16 mouse cellular contexts compared by ENCODE assay signal in genomic region chr3:18643408-18644035, GRCm38 (mm10).
A peak's percentile ranks its signal among the peaks of the same experiment; 100 is the strongest.
DNase-seq lines count a peak whose midpoint lies in the region; ATAC-seq lines count a peak whose summit lies in the region.
"Had no signal": no experiment of that assay in that cellular context is flagged by ENCODE, and none has a peak within 500 bp of the region (broad histone marks: within the 10 kb centered on the region; RNA-seq: fewer than 3 reads in every experiment).

No protein-coding gene starts in this region.

- no peak overlapping the region for H3K4me3 ChIP-seq in heart, embryonic 12.5 days
- H3K4me3 ChIP-seq in midbrain, embryonic 11.5 days (ENCODE audit: low read depth, low read length) = no peak overlapping the region
- H3K4me3 ChIP-seq in midbrain, embryonic 15.5 days = no peak overlapping the region
- no peak overlapping the region for H3K4me3 ChIP-seq in forebrain, embryonic 11.5 days (ENCODE audit: low read depth, low read length)
- H3K4me3 ChIP-seq in intestine, embryonic 16.5 days (ENCODE audit: low read length) = no peak overlapping the region
- H3K4me3 ChIP-seq: gastrocnemius, adult 2 months; heart, embryonic 13.5 days; hindbrain, embryonic 13.5 days; liver, embryonic 12.5 days had no signal

- H3K9ac ChIP-seq in heart, embryonic 12.5 days = no peak overlapping the region
- no peak overlapping the region for H3K9ac ChIP-seq in midbrain, embryonic 11.5 days (ENCODE audit: low read length)
- H3K9ac ChIP-seq in midbrain, embryonic 15.5 days = no peak overlapping the region
- no peak overlapping the region for H3K9ac ChIP-seq in forebrain, embryonic 11.5 days (ENCODE audit: low read length)
- no peak overlapping the region for H3K9ac ChIP-seq in intestine, embryonic 16.5 days (ENCODE audit: low read depth, low read length)
- H3K9ac ChIP-seq: heart, embryonic 13.5 days; hindbrain, embryonic 13.5 days; liver, embryonic 12.5 days had no signal

- no peaks in the 10 kb centered on the region for H3K27me3 ChIP-seq in heart, embryonic 12.5 days (replicated peaks)
- H3K27me3 ChIP-seq in midbrain, embryonic 11.5 days (ENCODE audit: control insufficient read depth, insufficient read depth, low read length) = no peaks in the 10 kb centered on the region
- no peaks in the 10 kb centered on the region for H3K27me3 ChIP-seq in midbrain, embryonic 15.5 days (replicated peaks)
- no peaks in the 10 kb centered on the region for H3K27me3 ChIP-seq in forebrain, embryonic 11.5 days (ENCODE audit: control insufficient read depth, insufficient read depth, low read length)
- no peaks in the 10 kb centered on the region for H3K27me3 ChIP-seq in intestine, embryonic 16.5 days (replicated peaks; ENCODE audit: control insufficient read depth, insufficient read depth, low read length)
- H3K27me3 ChIP-seq: heart, embryonic 13.5 days; hindbrain, embryonic 13.5 days; liver, embryonic 12.5 days had no signal

- H3K4me1 ChIP-seq in heart, embryonic 12.5 days (replicated peaks) = no peaks in the 10 kb centered on the region
- no peaks in the 10 kb centered on the region for H3K4me1 ChIP-seq in midbrain, embryonic 11.5 days (ENCODE audit: control insufficient read depth, insufficient read depth, low read length)
- no peaks in the 10 kb centered on the region; the same call in 1 of the 2 replicates for H3K4me1 ChIP-seq in midbrain, embryonic 15.5 days
- no peaks in the 10 kb centered on the region for H3K4me1 ChIP-seq in forebrain, embryonic 11.5 days (replicated peaks; ENCODE audit: control insufficient read depth, insufficient read depth, low read length)
- H3K4me1 ChIP-seq in intestine, embryonic 16.5 days (ENCODE audit: control insufficient read depth, insufficient read depth, low read length) = 0 out of 2 replicates have a peak, but pooled peaks cover 2% of the 10 kb centered on the region
- H3K4me1 ChIP-seq: heart, embryonic 13.5 days; hindbrain, embryonic 13.5 days; liver, embryonic 12.5 days had no signal

- 66% methylated on average over 4 of the region's 4 CpGs for WGBS in heart, embryonic 12.5 days
- WGBS in midbrain, embryonic 11.5 days = 74% methylated on average over 4 of the region's 4 CpGs
- WGBS in midbrain, embryonic 15.5 days = 85% methylated on average over 4 of the region's 4 CpGs
- WGBS in forebrain, embryonic 11.5 days = 84% methylated on average over 4 of the region's 4 CpGs
- WGBS in intestine, embryonic 16.5 days = 60% methylated on average over 4 of the region's 4 CpGs

- DNase-seq in heart, postnatal 4 days = peak; percentile 14
- DNase-seq in midbrain, embryonic 11.5 days (ENCODE audit: low spot score, missing footprints) = peak; percentile 37
- peak; percentile 32 for DNase-seq in lung, postnatal 14 days
- peak; percentile 65 for DNase-seq in telencephalon, adult 2 months (ENCODE audit: low read depth, low spot score)
- no peak for DNase-seq in forebrain, embryonic 11.5 days (ENCODE audit: low spot score)
- DNase-seq: cerebellum, adult 8-10 months; embryo, embryonic 11 days; gastrocnemius, adult 2 months; thymus, postnatal 25 days had no signal

- H3K4me2 ChIP-seq in heart, embryonic 12.5 days = no peak overlapping the region
- no peak overlapping the region for H3K4me2 ChIP-seq in midbrain, embryonic 11.5 days
- no peak overlapping the region for H3K4me2 ChIP-seq in midbrain, embryonic 15.5 days
- H3K4me2 ChIP-seq in forebrain, embryonic 11.5 days (ENCODE audit: low read depth, low read length, severe bottlenecking) = no peak overlapping the region
- H3K4me2 ChIP-seq in intestine, embryonic 16.5 days (ENCODE audit: low read depth, low read length) = no peak overlapping the region
- H3K4me2 ChIP-seq: heart, embryonic 13.5 days; hindbrain, embryonic 13.5 days; liver, embryonic 12.5 days had no signal

- no peak overlapping the region for H3K27ac ChIP-seq in heart, embryonic 12.5 days (ENCODE audit: poor library complexity, severe bottlenecking)
- H3K27ac ChIP-seq in midbrain, embryonic 11.5 days (ENCODE audit: low read depth, low read length) = no peak overlapping the region
- H3K27ac ChIP-seq in midbrain, embryonic 15.5 days = no peak overlapping the region
- no peak overlapping the region for H3K27ac ChIP-seq in forebrain, embryonic 11.5 days (ENCODE audit: low read depth, low read length)
- no peak overlapping the region for H3K27ac ChIP-seq in intestine, embryonic 16.5 days (ENCODE audit: low read length)
- H3K27ac ChIP-seq: gastrocnemius, adult 2 months; heart, embryonic 13.5 days; hindbrain, embryonic 13.5 days; liver, embryonic 12.5 days had no signal

- no peaks in the 10 kb centered on the region for H3K36me3 ChIP-seq in heart, embryonic 12.5 days
- H3K36me3 ChIP-seq in midbrain, embryonic 11.5 days (ENCODE audit: control insufficient read depth, insufficient read depth, low read length) = no peaks in the 10 kb centered on the region
- H3K36me3 ChIP-seq in midbrain, embryonic 15.5 days (replicated peaks) = no peaks in the 10 kb centered on the region
- no peaks in the 10 kb centered on the region for H3K36me3 ChIP-seq in forebrain, embryonic 11.5 days (ENCODE audit: control insufficient read depth, insufficient read depth, low read length)
- H3K36me3 ChIP-seq in intestine, embryonic 16.5 days (ENCODE audit: control insufficient read depth, insufficient read depth, low read length) = no peaks in the 10 kb centered on the region
- H3K36me3 ChIP-seq: G1E; heart, embryonic 13.5 days; hindbrain, embryonic 13.5 days; liver, embryonic 12.5 days had no signal

- no peaks in the 10 kb centered on the region for H3K9me3 ChIP-seq in heart, embryonic 12.5 days (replicated peaks)
- H3K9me3 ChIP-seq in midbrain, embryonic 11.5 days (ENCODE audit: control insufficient read depth, low read length) = no peaks in the 10 kb centered on the region
- no peaks in the 10 kb centered on the region for H3K9me3 ChIP-seq in midbrain, embryonic 15.5 days
- H3K9me3 ChIP-seq in forebrain, embryonic 11.5 days (ENCODE audit: control insufficient read depth, low read length) = no peaks in the 10 kb centered on the region
- no peaks in the 10 kb centered on the region for H3K9me3 ChIP-seq in intestine, embryonic 16.5 days (ENCODE audit: control insufficient read depth, low read length)
- H3K9me3 ChIP-seq: G1E; heart, embryonic 13.5 days; hindbrain, embryonic 13.5 days; liver, embryonic 12.5 days had no signal

- no peak for ATAC-seq in heart, embryonic 12.5 days (ENCODE audit: insufficient number of reproducible peaks, low FRiP score)
- ATAC-seq in midbrain, embryonic 11.5 days (ENCODE audit: low FRiP score) = no peak
- no peak for ATAC-seq in midbrain, embryonic 15.5 days (replicated peaks)
- ATAC-seq in forebrain, embryonic 11.5 days (replicated peaks; ENCODE audit: low FRiP score) = no peak
- ATAC-seq in intestine, embryonic 16.5 days = no peak
- ATAC-seq: liver, embryonic 12.5 days had no signal
